Mouse (Mus musculus) forebrain, postnatal 0 days (tissue): ENCODE data around the gene Klra1. TPM values are rescaled to one million over a fixed set of nuclear protein-coding genes. Genes with fewer than 3 reads are reported as not detected.

Source experiments
- ATAC-seq: fragments of 200-750 bp; cut with Nextera tagmentation; 2 replicates; pipeline ENCODE4 v1.8.0; 2017; ENCODE audit warnings: mild to moderate bottlenecking, moderate library complexity
- DNase-seq: peaks from one replicate; pipeline ENCODE4 v3.0.0-alpha.2; 2015
- H3K27ac ChIP-seq: fragments of 300-500 bp; sonication (generic); 2 replicates; pipeline ENCODE4 v1.5.1; 2014; ENCODE audit warnings: low read depth, mild to moderate bottlenecking, antibody characterized with exemption, low read length, moderate library complexity, mixed read lengths
- H3K27me3 ChIP-seq: fragments of 300-500 bp; sonication (generic); 2 replicates; pipeline ENCODE4 v1.6.1; 2014; ENCODE audit warnings: mild to moderate bottlenecking, low read length, mixed read lengths; ENCODE audit not compliant: insufficient read depth
- H3K36me3 ChIP-seq: fragments of 300-500 bp; sonication (generic); 2 replicates; pipeline ENCODE4 v1.6.1; 2014; ENCODE audit warnings: mild to moderate bottlenecking, moderate library complexity; ENCODE audit not compliant: insufficient read depth
- H3K4me1 ChIP-seq: fragments of 300-500 bp; sonication (generic); 2 replicates; pipeline ENCODE4 v1.6.1; 2014; ENCODE audit warnings: antibody characterized with exemption; ENCODE audit not compliant: insufficient read depth
- H3K4me2 ChIP-seq: fragments of 300-500 bp; sonication (generic); 2 replicates; pipeline ENCODE4 v1.6.1; 2014; ENCODE audit warnings: low read depth, mild to moderate bottlenecking, moderate library complexity
- H3K4me3 ChIP-seq: fragments of 300-500 bp; sonication (generic); 2 replicates; pipeline ENCODE4 v1.5.1; 2014; ENCODE audit warnings: low read depth, low read length, mixed read lengths
- H3K9ac ChIP-seq: fragments of 300-500 bp; sonication (generic); 2 replicates; pipeline ENCODE4 v1.6.1; 2014; ENCODE audit warnings: mild to moderate bottlenecking
- H3K9me3 ChIP-seq: fragments of 300-500 bp; sonication (generic); 2 replicates; pipeline ENCODE4 v1.6.1; 2016; ENCODE audit warnings: low read length
- CTCF ChIP-seq: sonication (generic); IDR thresholded peaks from 2 replicates; pipeline ENCODE4 v1.5.1; 2016; ENCODE audit warnings: antibody characterized with exemption, control low read depth, low read depth
- WGBS: fragments of 180-500 bp; shearing (Covaris S2); extraction: QIAGEN DNeasy Blood & Tissue Kit; methylation state at CpG from one replicate; pipeline ENCODE4 v1.1.7; 2014; 5-methylcytosine and 5-hydroxymethylcytosine counted together
- polyA plus RNA-seq: library from polyadenylated mRNA; unstranded; fragments of >200 nt; fragmentation: Nextera tagmentation; extraction: Ambion mirVana; gene quantifications from 2 replicates; pipeline ENCODE4 v1.2.1, GENCODE M21; 2015
- total RNA-seq: library from RNA; depleted of rRNA; stranded (reverse); fragments of >200 nt; gene quantifications from 2 replicates; pipeline ENCODE4 v1.2.3, GENCODE M21; 2014; rRNA removed

The Klra1 gene
- total and polyA plus RNA-seq, 2 experiments from 2014 or later: not detected

DNA sequence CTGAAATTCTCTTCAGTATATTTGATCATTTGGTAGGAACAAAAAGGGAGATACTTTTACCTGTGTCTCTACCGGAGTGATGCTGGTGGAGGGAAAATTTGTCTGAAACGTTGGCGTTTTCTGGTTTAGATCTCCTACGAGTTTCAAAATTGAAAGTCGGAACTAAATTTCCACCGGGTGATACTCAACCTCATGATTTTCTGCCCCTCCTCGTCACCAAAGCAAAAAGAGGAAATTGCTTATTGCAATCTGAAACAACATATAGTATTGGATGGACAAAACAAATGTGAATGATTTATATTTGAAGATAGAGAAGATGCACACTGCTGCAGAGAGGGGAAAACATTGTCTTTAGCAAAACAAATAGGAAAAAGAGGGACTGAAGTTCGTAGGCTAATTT lies 49.3 kb downstream of the Klra1 start, which contains the start of gene Klra3:
Klra3 (minus strand) TSS at position 164 of the 400 bp plus-strand sequence.
- H3K9ac ChIP-seq: no peak within 1 kb of the TSS
- TF ChIP-seq CTCF: no peak
- ATAC-seq (no peak), DNase-seq (no peak)
- no peak within 1 kb of the TSS for H3K27ac ChIP-seq
- H3K27me3 ChIP-seq: no peaks in the 10 kb centered on the region
- H3K4me1 ChIP-seq: no peaks in the 10 kb centered on the region
- no peaks in the 10 kb centered on the region for H3K36me3 ChIP-seq
- no peak within 1 kb of the TSS for H3K4me2 ChIP-seq
- WGBS: 87% methylated on average over 8 of the region's 8 CpGs
- no peak within 1 kb of the TSS for H3K4me3 ChIP-seq
- H3K9me3 ChIP-seq: no peaks in the 10 kb centered on the region

Other genes starting within 250 kb of the Klra1 start
- gene Klra9, start 193.8 kb downstream of the Klra1 start, total RNA-seq: not detected in 2 replicates
- gene Klra9, start 193.8 kb downstream of the Klra1 start, polyA plus RNA-seq: not detected in 2 replicates
- gene Klra7, start 153.6 kb downstream of the Klra1 start, total RNA-seq: not detected in 2 replicates
- not detected in 2 replicates for gene Klra7, start 153.6 kb downstream of the Klra1 start, polyA plus RNA-seq
- not detected in 2 replicates for gene Klra10, start 104.9 kb downstream of the Klra1 start, total RNA-seq
- not detected in 2 replicates for gene Klra10, start 104.9 kb downstream of the Klra1 start, polyA plus RNA-seq
- not detected in 2 replicates for gene Klra3, start 49.3 kb downstream of the Klra1 start, total RNA-seq
- gene Klra3, start 49.3 kb downstream of the Klra1 start, polyA plus RNA-seq: not detected in 2 replicates